Mouse (Mus musculus) kidney, embryonic 16.5 days (tissue): Measurements from ENCODE around the gene Polr3c. TPM values are rescaled to one million over a fixed set of nuclear protein-coding genes. Genes with fewer than 3 reads are reported as not detected.
"Not testable (repeated sequence)": the region's sequence is repeated elsewhere in the genome, so short reads cannot be mapped to it uniquely, and the experiment has no call there.

Experiments used
- ATAC-seq: fragments of 200-750 bp; cut with Nextera tagmentation; 2 replicates; pipeline ENCODE4 v1.8.0; 2017; ENCODE audit warnings: moderate TSS enrichment; ENCODE audit not compliant: low FRiP score, low TSS enrichment
- H3K27ac ChIP-seq: fragments of 300-500 bp; sonication (generic); 2 replicates; pipeline ENCODE4 v1.5.1; 2014; ENCODE audit warnings: low read length
- H3K27me3 ChIP-seq: fragments of 300-500 bp; sonication (generic); 2 replicates; pipeline ENCODE4 v1.6.1; 2014; ENCODE audit warnings: low read length, control low read depth, mixed read lengths; ENCODE audit not compliant: insufficient read depth
- H3K36me3 ChIP-seq: fragments of 300-500 bp; sonication (generic); 2 replicates; pipeline ENCODE4 v1.6.1; 2014; ENCODE audit warnings: low read length, control low read depth, mixed read lengths; ENCODE audit not compliant: insufficient read depth
- H3K4me1 ChIP-seq: fragments of 300-500 bp; sonication (generic); 2 replicates; pipeline ENCODE4 v1.6.1; 2014; ENCODE audit warnings: low read length, control low read depth, mixed read lengths; ENCODE audit not compliant: insufficient read depth
- H3K4me2 ChIP-seq: fragments of 300-500 bp; sonication (generic); replicated peaks from 2 replicates; pipeline ENCODE4 v1.6.1; 2014; ENCODE audit warnings: low read depth, low read length
- H3K4me3 ChIP-seq: fragments of 300-500 bp; sonication (generic); 2 replicates; pipeline ENCODE4 v1.5.1; 2014; ENCODE audit warnings: mild to moderate bottlenecking, low read length
- H3K9ac ChIP-seq: fragments of 300-500 bp; sonication (generic); replicated peaks from 2 replicates; pipeline ENCODE4 v1.6.1; 2014; ENCODE audit warnings: low read length
- H3K9me3 ChIP-seq: fragments of 300-500 bp; sonication (generic); 2 replicates; pipeline ENCODE4 v1.6.1; 2016; ENCODE audit warnings: low read length, control low read depth
- WGBS: fragments of 180-500 bp; shearing (Covaris S2); extraction: QIAGEN DNeasy Blood & Tissue Kit; methylation state at CpG from one replicate; pipeline ENCODE4 v1.1.7; 2014; 5-methylcytosine and 5-hydroxymethylcytosine counted together
- polyA plus RNA-seq: library from polyadenylated mRNA; unstranded; fragments of >200 nt; fragmentation: Nextera tagmentation; extraction: Ambion mirVana; gene quantifications from 2 replicates; pipeline ENCODE4 v1.2.1, GENCODE M21; 2015

Gene Polr3c
- polyA plus RNA-seq, 1 experiment from 2014 or later: 44.5 TPM

GRCm38 (mm10) chr3:96740279-96740678 lies 12.9 kb upstream of the Polr3c start:
- H3K9ac ChIP-seq, H3K27me3 ChIP-seq, ATAC-seq, H3K9me3 ChIP-seq, H3K4me2 ChIP-seq, H3K4me1 ChIP-seq, H3K36me3 ChIP-seq, H3K4me3 ChIP-seq, H3K27ac ChIP-seq: not testable (repeated sequence)

DNA sequence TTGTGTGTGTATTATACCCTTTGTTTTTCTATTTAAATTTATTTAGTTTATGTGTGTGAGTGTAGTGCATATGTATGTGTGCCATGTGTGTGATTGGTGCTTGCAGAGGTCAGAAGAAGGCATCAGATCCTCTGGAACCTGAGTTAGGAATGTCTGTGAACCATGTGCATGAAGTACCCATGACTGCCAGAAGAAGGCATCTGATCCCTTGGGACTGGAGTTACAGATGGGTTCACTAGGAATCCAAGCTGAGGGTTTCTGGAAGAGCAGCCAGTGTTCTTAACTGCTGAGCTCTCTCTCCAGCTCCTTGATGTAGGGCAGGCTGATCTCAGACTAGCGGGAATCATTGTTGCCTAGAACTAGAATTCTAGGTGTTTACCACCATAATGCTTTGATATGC lies 10.6 kb upstream of the Polr3c start:
- Histone ChIP-seq H3K9ac (no peak overlapping the region), H3K4me2 (no peak overlapping the region), H3K36me3 (no peaks in the 10 kb centered on the region), H3K4me1 (0 out of 2 replicates have a peak, but pooled peaks cover 7% of the 10 kb centered on the region), H3K27ac (no peak overlapping the region), H3K4me3 (no peak overlapping the region), H3K9me3 (no peaks in the 10 kb centered on the region), H3K27me3 (no peaks in the 10 kb centered on the region)
- WGBS: 94% methylated on average over 1 of the region's 1 CpGs
- ATAC-seq: no peak

- Histone ChIP-seq H3K9me3 (no peaks in the 10 kb centered on the region), H3K4me2 (no peak overlapping the region), H3K27me3 (no peaks in the 10 kb centered on the region), H3K36me3 (no peaks in the 10 kb centered on the region), H3K9ac (no peak overlapping the region), H3K27ac (no peak overlapping the region), H3K4me3 (no peak overlapping the region), H3K4me1 (0 out of 2 replicates have a peak, but pooled peaks cover 7% of the 10 kb centered on the region)
- WGBS: 69% methylated on average over 1 of the region's 1 CpGs
- no peak for ATAC-seq
Observed at GRCm38 (mm10) chr3:96737013-96737740, 9.7 kb upstream of the Polr3c start.

- 81% methylated on average over 2 of the region's 2 CpGs for WGBS
- Histone ChIP-seq H3K9ac (no peak overlapping the region), H3K4me2 (no peak overlapping the region)
Observed at GRCm38 (mm10) chr3:96735200-96735599, 7.8 kb upstream of the Polr3c start.

DNA sequence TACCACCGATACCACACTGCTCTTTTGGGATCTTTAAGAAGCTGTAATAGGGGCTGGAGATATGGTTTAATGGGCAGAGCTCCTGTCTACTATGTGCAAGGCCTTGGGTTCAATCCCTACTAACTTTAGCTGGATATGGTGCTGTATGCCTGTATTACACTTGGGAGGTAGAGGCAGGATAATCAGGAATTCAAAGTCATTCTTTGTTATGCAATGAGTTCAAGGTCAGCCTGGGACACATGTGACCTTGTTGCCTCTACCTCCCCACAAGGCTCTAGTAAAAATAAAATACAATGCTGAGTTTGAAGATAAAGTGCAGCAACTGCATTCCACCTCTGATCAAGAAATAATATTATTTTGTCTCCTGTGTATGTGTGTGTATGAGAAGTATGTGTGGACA lies 6.6 kb upstream of the Polr3c start:
- WGBS: 97% methylated on average over 1 of the region's 1 CpGs
- no peak overlapping the region for H3K4me2 ChIP-seq
- no peak overlapping the region for H3K9ac ChIP-seq
- no peaks in the 10 kb centered on the region for H3K9me3 ChIP-seq
- H3K36me3 ChIP-seq: no peaks in the 10 kb centered on the region
- H3K4me1 ChIP-seq: peaks cover 18% of the 10 kb centered on the region
- no peak for ATAC-seq
- no peaks in the 10 kb centered on the region for H3K27me3 ChIP-seq
- no peak overlapping the region for H3K4me3 ChIP-seq
- H3K27ac ChIP-seq: no peak overlapping the region

More at GRCm38 (mm10) chr3:96735200-96735599, 7.8 kb upstream of the Polr3c start:
- ATAC-seq: no peak
- H3K27ac ChIP-seq: no peak overlapping the region
- 0 out of 2 replicates have a peak, but pooled peaks cover 10% of the 10 kb centered on the region for H3K4me1 ChIP-seq
- H3K36me3 ChIP-seq: no peaks in the 10 kb centered on the region
- no peaks in the 10 kb centered on the region for H3K27me3 ChIP-seq
- H3K9me3 ChIP-seq: no peaks in the 10 kb centered on the region
- H3K4me3 ChIP-seq: no peak overlapping the region

DNA sequence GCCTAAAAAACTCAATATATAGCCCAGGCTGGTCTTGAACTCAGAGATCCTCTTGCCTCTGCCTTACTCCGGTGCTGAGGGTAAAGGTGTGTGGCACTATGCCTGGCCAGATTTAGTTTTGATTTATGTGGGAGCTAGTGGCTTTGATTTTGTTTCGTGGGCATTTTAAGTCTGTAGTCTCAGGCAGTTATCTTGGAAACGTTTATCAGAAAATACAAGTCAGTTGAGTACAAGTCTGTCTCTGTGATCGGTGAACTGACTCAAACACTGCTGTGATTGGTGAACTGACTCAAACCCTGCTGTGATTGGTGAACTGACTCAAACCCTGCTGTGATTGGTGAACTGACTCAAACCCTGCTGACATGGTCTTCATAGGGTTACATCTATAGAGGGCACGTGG lies 3.4 kb upstream of the Polr3c start:
- H3K9me3 ChIP-seq: no peaks in the 10 kb centered on the region
- no peaks in the 10 kb centered on the region for H3K36me3 ChIP-seq
- ATAC-seq: no peak
- no peak overlapping the region for H3K4me3 ChIP-seq
- peaks cover 29% of the 10 kb centered on the region for H3K4me1 ChIP-seq
- no peak overlapping the region for H3K27ac ChIP-seq
- 78% methylated on average over 5 of the region's 5 CpGs for WGBS
- no peaks in the 10 kb centered on the region for H3K27me3 ChIP-seq
- H3K4me2 ChIP-seq: no peak overlapping the region
- no peak overlapping the region for H3K9ac ChIP-seq

DNA sequence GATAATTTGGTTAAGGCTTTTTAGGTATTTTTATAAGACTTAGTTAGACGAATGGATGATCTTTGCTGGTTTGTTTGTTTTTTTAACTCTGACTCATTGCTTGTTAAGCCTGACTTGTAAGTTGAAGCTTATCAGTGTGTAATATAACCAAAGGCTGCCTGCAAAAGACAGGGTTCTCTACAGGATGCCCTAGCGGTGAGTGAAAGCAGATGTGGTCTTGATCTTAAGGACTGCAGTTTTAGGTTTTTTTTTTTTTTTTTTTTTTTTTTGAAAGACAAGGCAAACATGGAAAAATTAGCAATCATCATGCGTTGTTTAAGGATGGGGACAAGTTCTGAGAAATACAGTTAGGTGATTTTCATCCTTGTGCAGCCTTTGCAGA lies 2.0 kb upstream of the Polr3c start:
- no peaks in the 10 kb centered on the region for H3K27me3 ChIP-seq
- H3K9ac ChIP-seq: no peak overlapping the region
- H3K4me3 ChIP-seq: no peak overlapping the region
- 0 out of 2 replicates have a peak, but pooled peaks cover 3% of the 10 kb centered on the region for H3K36me3 ChIP-seq
- WGBS: 51% methylated on average over 3 of the region's 3 CpGs
- peaks cover 28% of the 10 kb centered on the region for H3K4me1 ChIP-seq
- H3K9me3 ChIP-seq: no peaks in the 10 kb centered on the region
- H3K4me2 ChIP-seq: 0 out of 2 replicates have a peak overlapping the region, but pooled peaks have one; percentile 10
- no peak overlapping the region for H3K27ac ChIP-seq
- no peak for ATAC-seq

DNA sequence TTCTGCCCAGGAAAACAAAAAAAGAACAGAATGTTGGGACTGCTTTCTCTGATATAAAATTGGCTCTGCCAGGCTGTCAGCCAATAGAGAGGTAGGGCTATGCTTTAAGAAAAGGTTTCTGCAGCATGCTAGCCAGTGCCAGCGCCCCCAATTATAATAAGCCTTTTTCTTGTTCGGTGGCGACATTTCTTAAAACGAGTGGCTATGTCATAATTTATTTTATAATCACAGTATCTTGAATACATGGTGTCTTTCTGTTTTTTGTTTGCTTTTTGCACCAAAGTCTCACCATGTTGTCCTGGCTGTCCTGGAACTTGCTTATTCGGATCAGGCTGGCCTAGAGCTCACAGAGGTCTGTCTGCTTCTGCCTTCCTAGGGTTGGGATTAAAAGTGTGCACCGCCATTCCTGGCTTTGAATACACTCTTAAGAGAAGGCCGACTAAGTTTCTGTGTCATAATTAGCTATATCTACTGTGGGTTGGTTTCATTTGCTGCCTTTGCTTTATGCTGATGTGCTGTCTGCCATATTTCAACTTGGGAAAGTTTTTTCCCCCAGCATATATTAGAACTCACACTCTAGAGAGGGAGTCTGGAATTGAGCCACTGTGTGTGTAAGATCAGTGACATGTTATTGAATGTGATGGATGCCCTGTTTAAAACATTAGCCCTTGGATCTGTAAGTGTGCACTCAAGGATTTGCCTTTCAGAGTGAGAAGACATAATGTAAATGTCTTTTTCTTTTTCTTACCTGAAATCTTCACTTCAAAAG lies 1.4 kb upstream of the Polr3c start:
- no peaks in the 10 kb centered on the region for H3K27me3 ChIP-seq
- WGBS: 50% methylated on average over 7 of the region's 7 CpGs
- H3K4me3 ChIP-seq: peak overlapping the region; percentile 79
- H3K9me3 ChIP-seq: no peaks in the 10 kb centered on the region
- peak overlapping the region; percentile 75 for H3K9ac ChIP-seq
- peaks cover 25% of the 10 kb centered on the region for H3K4me1 ChIP-seq
- H3K27ac ChIP-seq: peak overlapping the region; percentile 62; the same call in 1 of the 2 replicates
- H3K36me3 ChIP-seq: peaks cover 7% of the 10 kb centered on the region; the same call in 1 of the 2 replicates
- peak overlapping the region; percentile 64 for H3K4me2 ChIP-seq
- no peak for ATAC-seq

DNA sequence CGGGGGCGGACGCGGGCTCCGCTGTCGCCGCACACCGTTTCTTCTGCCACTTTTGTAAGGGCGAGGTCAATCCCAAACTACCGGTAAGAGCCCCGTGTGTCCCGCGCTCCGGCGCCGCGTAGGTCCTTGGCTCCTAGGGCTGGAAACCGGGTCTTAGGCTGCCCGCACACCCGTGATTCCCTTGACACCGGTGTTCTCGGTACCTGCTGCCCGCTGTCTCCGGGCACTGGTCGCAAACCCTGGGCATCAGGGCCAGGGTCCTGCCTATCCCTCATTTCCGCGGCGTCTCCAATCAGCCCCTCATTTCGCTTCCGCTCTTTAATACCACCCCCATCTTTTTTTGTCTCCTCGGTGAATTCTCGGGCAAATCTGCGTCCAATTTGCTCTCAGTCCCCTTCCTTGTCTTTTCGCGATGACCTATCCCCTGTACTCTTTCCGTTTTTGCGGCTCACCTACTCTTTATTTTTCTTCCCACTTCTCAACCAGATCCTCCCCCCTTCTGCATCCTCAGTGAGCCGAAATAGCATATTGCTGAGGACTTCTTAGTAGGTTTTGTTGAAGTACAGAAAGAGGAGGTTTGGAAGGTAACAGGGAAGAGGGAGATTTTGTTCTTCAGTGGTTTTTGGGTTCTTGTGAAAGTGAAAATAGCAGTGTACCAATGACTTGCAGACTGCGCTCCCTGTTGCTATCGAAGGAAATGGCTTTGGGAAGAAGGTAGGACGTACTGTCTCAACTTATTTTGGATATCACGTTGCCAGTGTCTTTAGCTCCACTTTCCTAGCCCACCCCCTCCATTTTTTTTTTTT lies 603 bp upstream of the Polr3c start:
- ATAC-seq: peak; percentile 50
- Histone ChIP-seq H3K27ac (peak overlapping the region; percentile 62), H3K9me3 (no peaks in the 10 kb centered on the region), H3K4me1 (peaks cover 25% of the 10 kb centered on the region), H3K4me3 (peak overlapping the region; percentile 79), H3K36me3 (peaks cover 15% of the 10 kb centered on the region), H3K27me3 (no peaks in the 10 kb centered on the region), H3K4me2 (peak overlapping the region; percentile 64), H3K9ac (peak overlapping the region; percentile 75)
- 1% methylated on average over 40 of the region's 42 CpGs for WGBS
